Mouse (Mus musculus): ENCODE results near the gene Tns1. TPM values are rescaled to one million over a fixed set of nuclear protein-coding genes. Genes with fewer than 3 reads are reported as not detected.

Tns1 gene
- polyA plus RNA-seq, 1 experiment from 2014 or later, result 9.3 TPM

DNA sequence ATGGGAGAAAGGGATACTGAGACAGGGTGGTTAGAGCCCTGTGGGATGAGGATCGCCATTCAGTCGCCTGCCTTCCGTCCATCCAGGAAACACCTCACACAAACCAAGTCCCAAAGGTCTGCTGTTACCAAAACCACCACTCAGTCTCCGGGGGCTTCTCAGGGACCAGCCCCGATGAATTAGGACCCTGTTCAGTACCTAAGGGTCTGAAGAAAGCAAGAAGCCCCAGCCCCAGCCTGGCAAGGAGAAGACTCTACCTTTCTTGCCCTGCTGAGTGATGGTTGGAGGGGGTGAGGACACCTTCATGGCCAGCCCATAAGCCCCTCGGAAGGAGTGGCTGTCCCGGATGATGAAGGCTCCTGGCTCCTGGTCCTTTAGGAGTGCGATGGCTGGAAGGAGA lies 203.5 kb downstream of the Tns1 start:
- DNase-seq (ENCODE audit: low spot score, missing footprints) (peak; percentile 39), ATAC-seq (ENCODE audit: low FRiP score) (no peak)
- no peak overlapping the region for H3K9ac ChIP-seq (ENCODE audit: low read length)
- no peak overlapping the region for H3K4me3 ChIP-seq (ENCODE audit: low read depth, low read length)
- H3K9me3 ChIP-seq (ENCODE audit: control insufficient read depth, low read length), result no peaks in the 10 kb centered on the region
- H3K4me2 ChIP-seq, result no peak overlapping the region
- WGBS, result 90% methylated on average over 8 of the region's 8 CpGs
- H3K27ac ChIP-seq (ENCODE audit: low read depth, low read length), result no peak overlapping the region
- no peaks in the 10 kb centered on the region for H3K36me3 ChIP-seq (ENCODE audit: control insufficient read depth, insufficient read depth, low read length)
- no peaks in the 10 kb centered on the region for H3K27me3 ChIP-seq (ENCODE audit: control insufficient read depth, insufficient read depth, low read length)
- H3K4me1 ChIP-seq (ENCODE audit: control insufficient read depth, insufficient read depth, low read length), result no peaks in the 10 kb centered on the region

DNA sequence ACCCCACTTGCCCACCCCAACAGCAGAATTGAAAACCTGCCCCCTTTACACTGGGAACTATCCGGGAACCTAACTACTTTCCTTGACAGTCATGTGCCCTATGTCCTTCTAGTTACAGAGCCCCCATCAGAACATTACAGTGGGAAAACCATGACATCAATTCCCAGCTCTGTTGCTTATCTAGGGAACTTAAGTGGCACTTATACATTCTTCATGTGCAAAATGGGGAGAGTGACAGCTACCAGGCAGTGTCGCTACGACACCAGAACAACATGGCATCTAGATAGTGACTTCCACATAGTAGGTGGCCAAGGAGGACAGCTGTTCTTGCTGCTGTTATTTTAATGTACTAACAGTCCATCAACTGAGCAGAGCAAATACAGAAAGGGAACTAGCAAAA lies 204.3 kb downstream of the Tns1 start:
- H3K27me3 ChIP-seq (ENCODE audit: control insufficient read depth, insufficient read depth, low read length), result no peaks in the 10 kb centered on the region
- 98% methylated on average over 3 of the region's 3 CpGs for WGBS
- H3K36me3 ChIP-seq (ENCODE audit: control insufficient read depth, insufficient read depth, low read length), result no peaks in the 10 kb centered on the region
- no peaks in the 10 kb centered on the region for H3K4me1 ChIP-seq (ENCODE audit: control insufficient read depth, insufficient read depth, low read length)
- H3K4me2 ChIP-seq, result no peak overlapping the region
- no peaks in the 10 kb centered on the region for H3K9me3 ChIP-seq (ENCODE audit: control insufficient read depth, low read length)
- no peak overlapping the region for H3K4me3 ChIP-seq (ENCODE audit: low read depth, low read length)
- ATAC-seq (ENCODE audit: low FRiP score) (no peak), DNase-seq (ENCODE audit: low spot score, missing footprints) (no peak)
- H3K27ac ChIP-seq (ENCODE audit: low read depth, low read length), result no peak overlapping the region
- no peak overlapping the region for H3K9ac ChIP-seq (ENCODE audit: low read length)

GRCm38 (mm10) chr1:73918001-73918400 lies 206.2 kb downstream of the Tns1 start:
- H3K27me3 ChIP-seq (ENCODE audit: control insufficient read depth, insufficient read depth, low read length), result no peaks in the 10 kb centered on the region
- no peak overlapping the region for H3K4me2 ChIP-seq
- H3K9me3 ChIP-seq (ENCODE audit: control insufficient read depth, low read length), result no peaks in the 10 kb centered on the region
- H3K27ac ChIP-seq (ENCODE audit: low read depth, low read length), result no peak overlapping the region
- H3K36me3 ChIP-seq (ENCODE audit: control insufficient read depth, insufficient read depth, low read length), result no peaks in the 10 kb centered on the region
- H3K4me3 ChIP-seq (ENCODE audit: low read depth, low read length), result no peak overlapping the region
- ATAC-seq (ENCODE audit: low FRiP score), result no peak
- peaks cover 7% of the 10 kb centered on the region for H3K4me1 ChIP-seq (ENCODE audit: control insufficient read depth, insufficient read depth, low read length)
- WGBS, result 87% methylated on average over 11 of the region's 11 CpGs
- peak; percentile 44 for DNase-seq (ENCODE audit: low spot score, missing footprints)
- no peak overlapping the region for H3K9ac ChIP-seq (ENCODE audit: low read length)

DNA sequence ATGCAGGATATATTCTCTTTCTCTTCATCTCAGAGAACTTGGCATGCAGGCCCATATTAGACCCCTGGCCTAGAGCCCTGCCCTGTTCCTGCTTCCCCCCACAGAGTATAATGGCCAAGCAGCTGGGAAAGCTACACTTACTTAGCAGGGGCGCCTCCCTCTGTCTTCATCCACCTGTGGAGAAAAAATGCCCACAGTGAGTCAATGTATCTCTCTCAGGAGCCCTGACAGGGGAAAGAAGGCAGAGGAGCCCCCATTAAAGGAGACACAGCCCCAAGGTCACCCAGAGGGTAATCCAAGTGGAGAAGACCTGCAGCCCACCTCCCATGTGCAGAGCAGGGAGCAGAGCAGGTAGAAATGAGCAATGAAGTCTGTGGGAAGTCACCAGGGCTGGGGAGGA lies 208.0 kb downstream of the Tns1 start:
- no peaks in the 10 kb centered on the region for H3K36me3 ChIP-seq (ENCODE audit: control insufficient read depth, insufficient read depth, low read length)
- no peak for ATAC-seq (ENCODE audit: low FRiP score)
- WGBS, result 100% methylated on average over 1 of the region's 1 CpGs

GRCm38 (mm10) chr1:73915218-73916070 lies 208.8 kb downstream of the Tns1 start:
- WGBS, result 76% methylated on average over 8 of the region's 8 CpGs
- Histone ChIP-seq H3K36me3 (ENCODE audit: control insufficient read depth, insufficient read depth, low read length) (no peaks in the 10 kb centered on the region), H3K4me3 (ENCODE audit: low read depth, low read length) (no peak overlapping the region), H3K9ac (ENCODE audit: low read length) (no peak overlapping the region), H3K9me3 (ENCODE audit: control insufficient read depth, low read length) (no peaks in the 10 kb centered on the region), H3K27ac (ENCODE audit: low read depth, low read length) (no peak overlapping the region), H3K4me2 (no peak overlapping the region), H3K27me3 (ENCODE audit: control insufficient read depth, insufficient read depth, low read length) (no peaks in the 10 kb centered on the region), H3K4me1 (ENCODE audit: control insufficient read depth, insufficient read depth, low read length) (peaks cover 7% of the 10 kb centered on the region)
- ATAC-seq (ENCODE audit: low FRiP score), result no peak
- DNase-seq (ENCODE audit: low spot score, missing footprints), result no peak

More for the DNA sequence above, 208.0 kb downstream of the Tns1 start:
- Histone ChIP-seq H3K9me3 (ENCODE audit: control insufficient read depth, low read length) (no peaks in the 10 kb centered on the region), H3K4me1 (ENCODE audit: control insufficient read depth, insufficient read depth, low read length) (peaks cover 7% of the 10 kb centered on the region), H3K4me2 (no peak overlapping the region), H3K9ac (ENCODE audit: low read length) (no peak overlapping the region), H3K27ac (ENCODE audit: low read depth, low read length) (no peak overlapping the region), H3K4me3 (ENCODE audit: low read depth, low read length) (no peak overlapping the region), H3K27me3 (ENCODE audit: control insufficient read depth, insufficient read depth, low read length) (no peaks in the 10 kb centered on the region)
- no peak for DNase-seq (ENCODE audit: low spot score, missing footprints)

GRCm38 (mm10) chr1:73914076-73914475 lies 210.2 kb downstream of the Tns1 start:
- Histone ChIP-seq H3K4me1 (ENCODE audit: control insufficient read depth, insufficient read depth, low read length) (peaks cover 7% of the 10 kb centered on the region), H3K9ac (ENCODE audit: low read length) (no peak overlapping the region), H3K27me3 (ENCODE audit: control insufficient read depth, insufficient read depth, low read length) (no peaks in the 10 kb centered on the region), H3K4me3 (ENCODE audit: low read depth, low read length) (no peak overlapping the region), H3K4me2 (no peak overlapping the region), H3K36me3 (ENCODE audit: control insufficient read depth, insufficient read depth, low read length) (no peaks in the 10 kb centered on the region), H3K9me3 (ENCODE audit: control insufficient read depth, low read length) (no peaks in the 10 kb centered on the region), H3K27ac (ENCODE audit: low read depth, low read length) (no peak overlapping the region)
- DNase-seq (ENCODE audit: low spot score, missing footprints) (no peak), ATAC-seq (ENCODE audit: low FRiP score) (0 out of 2 replicates have a peak, but pooled peaks have one; percentile 44)
- 25% methylated on average over 7 of the region's 9 CpGs for WGBS

- ATAC-seq (ENCODE audit: low FRiP score) (no peak), DNase-seq (ENCODE audit: low spot score, missing footprints) (no peak)
- no peak overlapping the region for H3K27ac ChIP-seq (ENCODE audit: low read depth, low read length)
- no peak overlapping the region for H3K4me2 ChIP-seq
- no peak overlapping the region for H3K4me3 ChIP-seq (ENCODE audit: low read depth, low read length)
- no peaks in the 10 kb centered on the region for H3K27me3 ChIP-seq (ENCODE audit: control insufficient read depth, insufficient read depth, low read length)
- WGBS, result 76% methylated on average over 19 of the region's 19 CpGs
- no peaks in the 10 kb centered on the region for H3K9me3 ChIP-seq (ENCODE audit: control insufficient read depth, low read length)
- H3K9ac ChIP-seq (ENCODE audit: low read length), result no peak overlapping the region
- H3K36me3 ChIP-seq (ENCODE audit: control insufficient read depth, insufficient read depth, low read length), result no peaks in the 10 kb centered on the region
- peaks cover 7% of the 10 kb centered on the region for H3K4me1 ChIP-seq (ENCODE audit: control insufficient read depth, insufficient read depth, low read length)
Observed at GRCm38 (mm10) chr1:73913071-73914005, 210.9 kb downstream of the Tns1 start.

DNA sequence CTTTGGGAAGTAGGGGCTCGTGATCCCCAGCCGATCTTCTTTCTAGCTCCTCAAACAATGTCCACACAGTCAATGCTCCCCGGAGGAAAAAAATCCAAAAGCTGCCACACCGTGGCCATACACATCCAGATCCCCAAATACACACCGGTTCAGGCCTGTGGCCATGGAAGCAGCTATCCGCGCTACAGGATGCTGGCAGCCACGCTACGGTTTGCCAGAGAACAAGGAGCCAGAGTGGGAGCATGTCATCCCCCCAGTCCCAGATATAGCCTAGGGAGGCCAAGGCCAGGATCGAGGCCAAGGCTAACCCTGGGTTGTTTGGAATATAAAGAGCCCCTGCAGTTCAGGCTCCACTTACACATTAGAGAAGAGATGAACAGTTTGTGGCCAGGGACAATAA lies 211.8 kb downstream of the Tns1 start:
- DNase-seq (ENCODE audit: low spot score, missing footprints) (no peak), ATAC-seq (ENCODE audit: low FRiP score) (no peak)
- H3K4me2 ChIP-seq, result no peak overlapping the region
- H3K27me3 ChIP-seq (ENCODE audit: control insufficient read depth, insufficient read depth, low read length), result no peaks in the 10 kb centered on the region
- H3K9ac ChIP-seq (ENCODE audit: low read length), result no peak overlapping the region
- no peaks in the 10 kb centered on the region for H3K9me3 ChIP-seq (ENCODE audit: control insufficient read depth, low read length)
- WGBS, result 89% methylated on average over 10 of the region's 10 CpGs
- H3K4me3 ChIP-seq (ENCODE audit: low read depth, low read length), result no peak overlapping the region
- H3K36me3 ChIP-seq (ENCODE audit: control insufficient read depth, insufficient read depth, low read length), result no peaks in the 10 kb centered on the region
- H3K4me1 ChIP-seq (ENCODE audit: control insufficient read depth, insufficient read depth, low read length), result peaks cover 7% of the 10 kb centered on the region
- no peak overlapping the region for H3K27ac ChIP-seq (ENCODE audit: low read depth, low read length)

DNA sequence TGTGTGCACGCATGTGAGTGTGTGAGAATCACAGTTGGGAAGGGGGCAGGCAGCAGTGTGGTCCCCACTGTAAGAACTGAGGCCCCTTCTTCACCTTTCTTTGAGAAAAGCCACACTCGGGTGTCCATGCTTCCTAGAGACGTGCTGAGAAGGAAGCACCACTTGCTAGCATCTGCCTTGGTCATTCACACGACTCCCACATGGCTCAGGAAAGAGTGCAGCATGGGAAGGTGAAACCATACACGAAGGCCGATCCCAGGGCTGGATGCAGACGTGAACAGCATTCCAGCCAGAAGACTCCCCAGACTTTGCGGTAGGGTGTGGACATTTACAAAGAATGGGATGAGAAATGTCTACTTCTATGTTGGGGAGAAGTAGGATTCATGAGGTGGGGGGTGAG lies 212.3 kb downstream of the Tns1 start:
- H3K27me3 ChIP-seq (ENCODE audit: control insufficient read depth, insufficient read depth, low read length), result no peaks in the 10 kb centered on the region
- ATAC-seq (ENCODE audit: low FRiP score), result no peak
- no peak overlapping the region for H3K4me2 ChIP-seq
- peak; percentile 41 for DNase-seq (ENCODE audit: low spot score, missing footprints)
- 88% methylated on average over 8 of the region's 8 CpGs for WGBS
- no peaks in the 10 kb centered on the region for H3K36me3 ChIP-seq (ENCODE audit: control insufficient read depth, insufficient read depth, low read length)
- H3K4me3 ChIP-seq (ENCODE audit: low read depth, low read length), result no peak overlapping the region
- no peak overlapping the region for H3K9ac ChIP-seq (ENCODE audit: low read length)
- H3K9me3 ChIP-seq (ENCODE audit: control insufficient read depth, low read length), result no peaks in the 10 kb centered on the region
- no peak overlapping the region for H3K27ac ChIP-seq (ENCODE audit: low read depth, low read length)
- H3K4me1 ChIP-seq (ENCODE audit: control insufficient read depth, insufficient read depth, low read length), result peaks cover 7% of the 10 kb centered on the region

Measured in midbrain, embryonic 11.5 days (tissue).